Mouse (Mus musculus): ENCODE measurements around the gene 6820408C15Rik. TPM values are rescaled to one million over a fixed set of nuclear protein-coding genes. Genes with fewer than 3 reads are reported as not detected.

Gene 6820408C15Rik
- polyA plus RNA-seq, 1 experiment from 2014 or later: 0.71 TPM

Other genes starting within 250 kb of the 6820408C15Rik start
- gene Csnk2a1, start 188.7 kb upstream of the 6820408C15Rik start, polyA plus RNA-seq (2016; fragmentation: Nextera tagmentation; extraction: Ambion mirVana): 77.8 and 82.6 TPM in 2 replicates
- gene Tbc1d20, start 121.8 kb upstream of the 6820408C15Rik start, polyA plus RNA-seq (2016; fragmentation: Nextera tagmentation; extraction: Ambion mirVana): 30.8 and 32.0 TPM in 2 replicates
- 96.2 and 98.1 TPM in 2 replicates for gene Rbck1, start 82.9 kb upstream of the 6820408C15Rik start, polyA plus RNA-seq (2016; fragmentation: Nextera tagmentation; extraction: Ambion mirVana)
- 2.5 and 3.0 TPM in 2 replicates for gene Trib3, start 71.6 kb upstream of the 6820408C15Rik start, polyA plus RNA-seq (2016; fragmentation: Nextera tagmentation; extraction: Ambion mirVana)
- gene Nrsn2, start 38.9 kb upstream of the 6820408C15Rik start, polyA plus RNA-seq (2016; fragmentation: Nextera tagmentation; extraction: Ambion mirVana): 0.87 and 2.5 TPM in 2 replicates
- gene Sox12, start 17.5 kb upstream of the 6820408C15Rik start, polyA plus RNA-seq (2016; fragmentation: Nextera tagmentation; extraction: Ambion mirVana): 10.6 and 11.5 TPM in 2 replicates
- gene Zcchc3, start 560 bp upstream of the 6820408C15Rik start, polyA plus RNA-seq (2016; fragmentation: Nextera tagmentation; extraction: Ambion mirVana): 53.4 and 58.3 TPM in 2 replicates
- gene Defb23, start 49.0 kb downstream of the 6820408C15Rik start, polyA plus RNA-seq (2016; fragmentation: Nextera tagmentation; extraction: Ambion mirVana): not detected in 2 replicates
- gene Defb20, start 61.5 kb downstream of the 6820408C15Rik start, polyA plus RNA-seq (2016; fragmentation: Nextera tagmentation; extraction: Ambion mirVana): not detected in 2 replicates
- gene Defb22, start 74.6 kb downstream of the 6820408C15Rik start, polyA plus RNA-seq (2016; fragmentation: Nextera tagmentation; extraction: Ambion mirVana): not detected in 2 replicates
- gene Defb26, start 96.1 kb downstream of the 6820408C15Rik start, polyA plus RNA-seq (2016; fragmentation: Nextera tagmentation; extraction: Ambion mirVana): not detected in 2 replicates
- gene Defb28, start 102.7 kb downstream of the 6820408C15Rik start, polyA plus RNA-seq (2016; fragmentation: Nextera tagmentation; extraction: Ambion mirVana): not detected in 2 replicates
- not detected in 2 replicates for gene Defb29, start 124.5 kb downstream of the 6820408C15Rik start, polyA plus RNA-seq (2016; fragmentation: Nextera tagmentation; extraction: Ambion mirVana)
- gene Gm17416, start 153.8 kb downstream of the 6820408C15Rik start, polyA plus RNA-seq (2016; fragmentation: Nextera tagmentation; extraction: Ambion mirVana): not detected in 2 replicates
- gene Defb21, start 157.2 kb downstream of the 6820408C15Rik start, polyA plus RNA-seq (2016; fragmentation: Nextera tagmentation; extraction: Ambion mirVana): not detected in 2 replicates
- not detected in 2 replicates for gene Defb19, start 164.7 kb downstream of the 6820408C15Rik start, polyA plus RNA-seq (2016; fragmentation: Nextera tagmentation; extraction: Ambion mirVana)
- not detected in 2 replicates for gene Defb45, start 183.8 kb downstream of the 6820408C15Rik start, polyA plus RNA-seq (2016; fragmentation: Nextera tagmentation; extraction: Ambion mirVana)
- gene Defb36, start 188.7 kb downstream of the 6820408C15Rik start, polyA plus RNA-seq (2016; fragmentation: Nextera tagmentation; extraction: Ambion mirVana): not detected in 2 replicates
- 0.70 TPM in 1 of 2 replicates, not detected in the other for gene Defb25, start 207.5 kb downstream of the 6820408C15Rik start, polyA plus RNA-seq (2016; fragmentation: Nextera tagmentation; extraction: Ambion mirVana)
- gene Rem1, start 211.4 kb downstream of the 6820408C15Rik start, polyA plus RNA-seq (2016; fragmentation: Nextera tagmentation; extraction: Ambion mirVana): 0.40 and 0.60 TPM in 2 replicates